Mouse (Mus musculus) left cerebral cortex, postnatal 14 days (tissue): Measurements from ENCODE around the gene A430005L14Rik. TPM values are rescaled to one million over a fixed set of nuclear protein-coding genes. Genes with fewer than 3 reads are reported as not detected.

Experiments used
- DNase-seq, 2 experiments: peaks; one replicate each; pipeline ENCODE4 v3.0.0; 2021 to 2022; ENCODE audit warnings: low spot score in 2 of 2, mixed read lengths in 1 of 2
- intact Hi-C: fragments of 180-260 bp; cut with DNase I; formaldehyde crosslinking; loops from one replicate; pipeline ENCODE4 v1.15.1; 2025
- total RNA-seq, 2 experiments: library from RNA; stranded (reverse); gene quantifications; 2 replicates each; pipeline ENCODE4 v1.2.3; 2021

A430005L14Rik gene
- total RNA-seq, 2 experiments from 2014 or later, result 22.1 to 23.2 TPM

DNA sequence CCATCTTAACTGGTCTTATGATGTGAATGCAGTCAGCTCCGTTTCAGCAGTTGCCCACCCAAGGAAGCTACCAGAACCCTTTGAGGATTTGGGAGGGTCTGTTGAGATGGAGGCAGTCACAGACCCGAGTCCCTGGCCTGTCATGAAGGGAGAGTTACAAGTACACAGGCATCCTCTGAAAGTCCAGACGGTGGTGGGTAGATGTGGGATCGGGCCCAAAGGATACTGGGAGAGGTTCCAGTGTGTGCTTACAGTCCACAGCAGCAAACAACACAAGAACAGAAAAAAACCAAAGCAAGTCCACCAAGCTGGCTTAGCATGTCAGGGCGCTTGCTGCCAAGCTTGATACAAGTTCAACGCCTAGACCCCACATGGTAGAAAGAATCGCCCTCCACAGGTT, 5.6 kb downstream of the A430005L14Rik start:
- intact Hi-C loops, result no loop called here
- DNase-seq, result peak; percentile 21 to 62

DNA sequence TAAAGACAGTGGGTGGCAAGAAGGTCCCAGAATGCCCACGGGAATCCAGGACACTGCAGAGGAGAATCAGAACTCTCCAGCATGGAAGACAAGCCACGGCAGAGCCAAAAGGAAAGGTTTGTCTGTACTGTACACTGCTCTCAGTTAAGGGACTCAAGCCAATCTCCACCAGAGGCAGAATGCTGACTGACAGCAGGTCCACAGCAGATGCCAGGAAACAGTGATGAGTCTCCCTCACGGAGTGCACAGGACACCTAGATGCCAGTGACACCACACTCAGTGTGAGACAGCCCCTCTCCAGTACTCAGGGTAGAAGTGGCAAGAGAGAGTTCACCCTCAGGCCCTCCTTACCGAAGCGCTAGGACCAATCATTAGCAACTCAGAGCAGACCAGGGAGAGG, 9.6 kb downstream of the A430005L14Rik start:
- DNase-seq, result no peak
- intact Hi-C loops, result no loop called here

DNA sequence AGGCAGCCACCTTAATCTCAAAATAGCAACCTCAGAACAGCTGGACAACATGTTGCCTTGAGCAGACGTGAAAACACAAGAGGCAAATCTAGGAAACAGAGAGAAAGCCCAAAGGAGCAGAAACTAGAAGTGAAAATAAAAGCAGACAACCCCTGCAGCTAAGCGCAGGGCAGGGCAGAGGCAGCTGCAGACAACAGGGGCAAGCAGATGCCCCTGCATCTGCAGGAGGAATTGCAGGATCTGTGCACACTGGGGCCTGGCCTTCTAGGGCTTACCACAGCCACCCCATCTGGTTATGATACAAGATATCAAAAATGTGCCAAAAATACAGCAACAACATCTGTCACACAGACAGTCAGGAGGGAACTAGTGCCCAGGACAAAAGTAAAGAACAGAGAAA, 10.5 kb downstream of the A430005L14Rik start:
- intact Hi-C loops, result no loop called here
- no peak for DNase-seq

DNA sequence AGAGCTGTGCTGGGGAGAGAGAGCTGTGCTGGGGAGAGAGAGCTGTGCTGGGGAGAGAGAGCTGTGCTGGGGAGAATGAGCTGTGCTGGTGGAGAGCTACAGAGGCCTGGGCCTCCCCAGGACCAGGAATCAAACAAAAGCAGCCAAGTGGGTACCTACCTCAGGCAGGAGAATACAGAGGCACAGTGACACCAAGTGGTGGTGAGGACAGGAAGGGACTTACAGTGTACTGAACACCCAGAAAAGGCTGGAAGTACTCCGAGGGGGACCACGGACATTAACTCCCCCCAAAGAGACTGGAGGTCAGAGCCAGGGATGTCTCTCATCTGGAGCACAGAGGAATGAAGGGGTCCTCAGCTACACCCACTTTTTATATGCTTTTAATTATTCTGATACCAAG, 11.0 kb downstream of the A430005L14Rik start:
- DNase-seq, result no peak
- intact Hi-C loops, result no loop called here

DNA sequence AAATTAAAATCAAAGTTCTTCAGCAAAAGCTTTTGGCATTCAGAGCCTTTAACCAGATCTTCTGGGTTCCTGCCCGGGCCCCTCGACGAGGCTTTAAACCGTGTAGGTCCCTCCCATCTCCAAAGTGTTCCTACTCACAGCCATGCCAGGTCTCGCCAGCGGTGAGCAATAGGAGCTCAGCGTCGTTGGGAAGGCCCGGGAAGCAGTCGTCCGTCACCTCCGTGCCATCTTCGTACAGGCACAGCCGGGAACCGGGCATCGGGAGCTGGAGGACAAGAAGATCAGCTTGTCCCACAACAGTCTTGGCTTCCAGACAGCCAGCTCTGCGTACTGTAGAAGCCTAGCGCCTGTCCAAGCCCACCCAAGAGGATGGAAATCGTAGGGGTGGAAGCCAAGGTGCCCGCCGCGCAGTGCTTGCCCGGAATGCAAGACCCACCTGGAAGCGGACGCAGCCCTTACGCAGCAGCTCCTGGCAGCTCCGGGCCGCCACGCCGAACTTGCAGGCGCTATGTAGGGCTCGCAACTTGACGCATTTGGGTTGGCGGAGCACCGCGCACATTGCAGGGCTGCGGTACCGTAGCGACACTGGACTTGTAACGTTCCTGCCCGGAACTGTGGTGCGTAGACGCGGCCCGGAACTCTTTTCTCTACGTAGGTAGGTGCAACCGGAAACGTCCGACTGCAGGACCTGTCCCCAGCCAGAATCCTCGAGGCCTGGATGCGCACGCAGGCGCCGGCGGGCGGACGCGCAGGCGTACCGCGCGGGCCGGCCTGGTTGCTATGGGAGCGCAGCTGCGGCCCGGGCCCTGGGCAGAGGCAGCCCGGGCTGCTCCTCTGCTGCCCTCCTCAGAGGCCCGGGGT, 17.6 kb downstream of the A430005L14Rik start, which contains the start of the genes Dffb and Cep104:
Gene Dffb (minus strand): TSS at position 696 of the 861 bp plus-strand sequence.
Gene Cep104 (plus strand): TSS at position 764 of the 861 bp plus-strand sequence.
- DNase-seq, result peak; percentile 97 to 98
- intact Hi-C loops, result loop anchor here (1.0 kb wide), 1 partner anchor 37 kb away; the partner anchor contains the start of gene Lrrc47

DNA sequence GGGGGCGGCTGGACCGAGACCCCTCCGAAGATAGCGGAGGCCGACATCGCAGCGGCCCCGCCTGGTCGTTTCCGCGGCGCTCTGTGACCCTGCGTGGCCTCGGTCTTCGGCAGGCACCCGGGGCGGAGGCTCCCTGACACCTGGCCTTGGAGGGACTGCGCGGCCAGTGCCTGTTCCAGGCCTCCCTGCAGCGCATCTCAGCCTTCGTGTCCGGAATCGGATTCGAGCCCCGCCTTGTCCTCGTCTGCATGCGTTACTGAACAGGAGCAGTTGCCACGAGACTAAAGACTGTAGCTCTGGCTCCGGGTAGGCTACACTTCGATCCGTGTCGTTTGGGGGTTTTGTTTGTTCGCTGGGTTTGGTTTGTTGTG, 18.2 kb downstream of the A430005L14Rik start:
- DNase-seq, result peak; percentile 23 to 51
- intact Hi-C loops, result loop anchor here (1.0 kb wide), 1 partner anchor 36 kb away; the partner anchor contains the start of gene Lrrc47

DNA sequence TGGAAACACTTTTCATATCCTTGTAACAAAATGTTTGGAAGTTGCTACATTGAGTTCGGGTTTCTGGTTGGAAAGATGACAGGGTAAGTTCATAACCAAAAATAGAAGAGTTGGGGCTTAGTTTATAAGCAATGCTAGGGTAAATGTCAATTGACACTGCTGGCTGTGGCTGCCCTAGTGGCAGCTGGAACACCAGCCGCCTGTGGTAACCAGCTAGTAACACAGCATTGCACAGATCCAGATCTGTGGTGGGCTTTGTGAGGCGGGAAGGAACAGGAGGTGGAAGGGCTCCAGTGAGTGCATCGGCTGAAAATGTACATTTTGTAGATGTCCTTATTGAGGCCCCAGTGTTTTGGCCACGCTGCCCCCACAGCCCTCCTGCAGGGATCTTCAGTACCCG, 18.7 kb downstream of the A430005L14Rik start:
- intact Hi-C loops, result loop anchor here (1.0 kb wide), 1 partner anchor 36 kb away; the partner anchor contains the start of gene Lrrc47
- DNase-seq, result no peak

DNA sequence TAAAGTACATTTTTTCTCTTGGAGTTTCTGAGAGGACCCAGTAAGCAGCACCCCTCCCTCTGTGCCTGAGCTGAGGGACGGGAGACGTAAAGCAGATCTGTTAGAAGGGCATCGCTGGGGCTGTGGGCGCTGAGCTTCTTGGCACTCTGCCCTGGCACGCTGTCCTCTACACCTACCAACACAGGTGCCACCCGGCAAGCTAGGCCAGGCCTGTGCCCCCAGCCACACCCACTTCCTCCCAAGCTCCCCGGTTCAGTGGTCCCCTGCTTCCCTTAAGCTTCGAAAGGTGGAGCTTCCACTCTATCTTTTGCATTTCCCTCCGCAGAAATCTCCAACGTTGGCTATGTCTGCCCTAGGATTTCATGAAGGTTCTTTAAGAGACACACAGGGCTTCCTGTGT, 22.2 kb downstream of the A430005L14Rik start:
- no peak for DNase-seq
- intact Hi-C loops, result no loop called here

DNA sequence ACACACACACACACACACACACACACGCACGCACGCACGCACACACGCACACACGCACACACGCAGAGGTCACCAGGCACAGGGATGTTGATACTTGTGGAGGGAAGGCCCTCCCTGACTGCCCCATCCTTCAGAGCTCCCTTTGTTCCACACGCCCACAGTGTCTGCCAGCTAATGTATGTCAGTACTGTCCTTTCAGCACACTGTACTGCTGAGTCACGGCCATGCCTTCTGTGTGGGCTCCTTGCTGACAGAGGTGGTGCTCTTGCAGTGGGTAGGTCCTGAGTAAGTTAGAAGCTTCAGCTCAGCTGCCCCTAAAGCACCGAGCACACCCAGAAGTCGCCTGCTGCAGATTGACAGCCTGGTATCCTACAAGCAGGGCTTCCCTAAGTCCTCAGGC, 23.4 kb downstream of the A430005L14Rik start:
- no peak for DNase-seq
- intact Hi-C loops, result no loop called here

DNA sequence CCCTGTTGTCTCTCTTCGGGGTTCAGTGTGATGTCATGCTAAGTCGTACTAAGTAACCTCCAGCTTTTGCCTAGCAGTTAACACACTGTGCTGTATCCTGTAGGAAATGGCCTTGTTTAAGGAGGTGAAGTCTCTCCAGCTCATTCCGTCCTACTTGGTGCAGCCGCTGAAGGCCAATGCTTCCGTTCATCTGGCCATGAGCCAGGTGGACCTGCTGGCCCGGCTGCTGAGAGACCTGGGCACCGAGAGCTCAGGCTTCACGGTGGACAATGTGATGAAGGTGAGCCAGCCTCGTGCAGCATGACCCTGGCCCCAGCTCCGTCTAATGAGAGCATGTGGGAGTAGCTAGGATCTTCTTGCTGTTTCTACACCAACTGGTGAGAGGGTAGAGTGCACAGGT, 35.7 kb downstream of the A430005L14Rik start:
- intact Hi-C loops, result no loop called here
- DNase-seq, result no peak

DNA sequence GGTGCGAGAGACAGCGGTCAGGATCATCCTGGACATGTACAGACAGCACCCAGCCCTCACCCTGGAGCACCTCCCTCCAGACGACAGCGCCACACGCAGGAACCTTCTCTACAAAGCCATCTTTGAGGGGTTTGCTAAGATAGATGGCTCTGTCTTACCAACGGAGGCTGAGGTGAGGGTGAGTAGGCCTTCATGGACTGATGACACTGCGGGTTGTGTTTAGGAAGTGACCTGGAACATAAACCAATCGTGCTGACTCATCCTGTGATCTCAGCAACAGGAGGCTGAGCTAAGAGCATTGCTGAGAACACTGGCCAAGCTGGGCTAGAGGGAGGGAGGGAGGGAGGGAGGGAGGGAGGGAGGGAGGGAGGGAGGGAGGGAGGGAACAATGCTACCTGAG, 36.5 kb downstream of the A430005L14Rik start:
- intact Hi-C loops, result no loop called here
- DNase-seq, result no peak

DNA sequence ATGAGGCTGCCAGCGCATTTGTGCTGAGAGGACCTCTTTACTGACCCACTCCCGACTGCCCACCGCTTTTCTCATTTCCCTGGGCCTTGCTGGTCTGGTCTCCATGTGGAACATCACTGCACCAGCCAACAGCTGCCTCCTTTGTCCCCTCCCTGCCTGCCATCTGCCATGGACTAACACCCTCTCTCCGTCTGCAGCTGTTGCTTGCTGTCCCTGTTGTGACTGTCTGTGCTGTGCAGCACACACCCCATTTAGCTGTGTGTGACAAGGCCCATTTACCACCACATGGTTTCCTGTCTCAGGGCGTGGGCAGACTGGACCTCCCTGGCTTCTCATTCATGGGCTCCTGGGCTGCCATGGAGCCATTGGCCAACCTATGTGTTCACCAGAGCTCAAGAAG, 48.5 kb downstream of the A430005L14Rik start:
- intact Hi-C loops, result no loop called here

DNA sequence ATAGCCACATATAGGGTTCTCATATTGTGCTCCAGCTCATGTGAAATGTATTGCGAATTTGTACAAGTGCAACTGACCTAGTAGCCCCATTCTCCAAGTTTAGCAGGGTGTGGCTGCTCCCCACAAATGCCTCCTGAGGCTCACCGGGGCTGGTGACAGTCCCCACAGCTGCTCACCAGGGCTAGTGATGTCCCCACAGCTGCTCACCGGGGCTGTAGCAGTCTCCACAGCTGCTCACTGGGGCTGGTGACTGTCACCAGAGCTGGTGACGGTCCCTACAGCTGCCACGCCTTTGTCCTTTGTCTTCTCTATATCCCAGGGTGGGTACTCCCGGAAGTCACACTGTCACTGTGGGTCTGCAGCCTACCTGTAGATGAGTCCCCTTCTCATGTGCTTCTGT, 49.2 kb downstream of the A430005L14Rik start:
- intact Hi-C loops, result no loop called here
- no peak for DNase-seq

More for the DNA sequence above, 48.5 kb downstream of the A430005L14Rik start:
- DNase-seq, result no peak

DNA sequence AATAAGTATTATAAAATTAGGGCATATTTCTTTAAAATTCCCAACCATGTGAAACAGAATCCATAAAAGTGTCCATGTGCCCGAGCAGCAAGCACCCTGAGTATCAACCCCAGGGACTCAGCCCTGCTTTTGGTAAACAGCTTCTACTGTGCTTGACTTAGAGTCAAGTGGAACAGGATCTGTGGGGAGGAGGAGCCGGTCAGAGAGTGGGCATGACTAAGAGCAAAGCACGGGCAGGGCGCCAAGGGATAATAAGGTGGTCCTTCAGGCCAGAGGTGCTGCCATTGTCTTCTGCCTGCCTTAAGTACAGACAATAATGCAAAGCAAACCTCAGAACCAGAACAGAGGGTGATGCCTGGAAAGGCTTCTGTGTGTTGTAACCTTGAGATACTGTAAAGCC, 50.7 kb downstream of the A430005L14Rik start:
- intact Hi-C loops, result no loop called here
- no peak for DNase-seq

DNA sequence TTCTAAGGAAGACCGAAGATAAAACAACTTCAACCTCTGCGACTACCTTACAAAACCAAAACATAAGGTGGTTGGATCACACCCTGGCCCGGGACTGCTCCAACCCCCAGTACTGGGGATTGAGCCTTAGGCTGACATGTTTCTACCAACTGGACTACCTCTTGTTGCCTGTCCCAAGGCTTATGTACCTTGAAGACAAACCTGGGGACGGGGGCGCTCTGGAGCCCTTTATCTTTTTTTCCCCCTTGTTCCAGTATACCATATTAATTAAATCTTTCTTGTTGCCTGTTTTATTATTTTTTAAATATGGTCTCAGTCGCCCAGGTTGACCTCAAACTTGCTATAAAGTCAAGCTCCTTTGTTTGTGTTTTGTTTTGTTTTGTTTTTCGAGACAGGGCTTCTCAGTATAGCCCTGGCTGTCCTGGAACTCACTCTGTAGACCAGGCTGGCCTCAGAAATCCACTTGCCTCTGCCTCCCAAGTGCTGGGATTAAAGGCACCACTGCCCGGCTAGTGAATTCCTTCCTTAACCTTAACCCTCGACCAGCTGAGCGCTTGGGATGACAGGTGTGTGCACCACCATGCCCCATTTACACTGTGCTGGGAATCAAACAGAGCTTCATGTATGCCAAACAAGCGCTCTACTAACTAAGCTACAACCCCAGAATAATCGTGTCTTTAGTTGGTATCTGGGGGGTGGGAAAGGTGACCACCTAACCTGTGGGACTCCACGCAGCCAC, 54.0 kb downstream of the A430005L14Rik start:
- no peak for DNase-seq
- intact Hi-C loops, result loop anchor here (1.0 kb wide), 1 partner anchor 36 kb away; the partner anchor contains the start of genes Cep104 and Dffb

Other genes with a start within 250 kb of the A430005L14Rik start
- 10 to 100 TPM; 12.6 to 13.3 TPM for gene Dffb, start 17.9 kb downstream of the A430005L14Rik start, total RNA-seq
- 10 to 100 TPM; 27.3 to 28.8 TPM for gene Cep104, start 18.0 kb downstream of the A430005L14Rik start, total RNA-seq
- 10 to 100 TPM; 48.9 to 49.8 TPM for gene Lrrc47, start 54.5 kb downstream of the A430005L14Rik start, total RNA-seq
- 1 to 10 TPM; 4.5 to 4.9 TPM for gene Smim1, start 69.0 kb downstream of the A430005L14Rik start, total RNA-seq
- under 1 TPM; 0.26 to 0.32 TPM for gene Ccdc27, start 85.4 kb downstream of the A430005L14Rik start, total RNA-seq
- gene Trp73, start 183.0 kb downstream of the A430005L14Rik start, total RNA-seq, result under 1 TPM; 0.48 to 0.95 TPM
- 10 to 100 TPM; 28.1 to 28.7 TPM for gene Wrap73, start 185.1 kb downstream of the A430005L14Rik start, total RNA-seq
- gene Tprgl, start 203.4 kb downstream of the A430005L14Rik start, total RNA-seq, result 100 to 1,000 TPM; 144 to 149 TPM
- gene Megf6, start 213.5 kb downstream of the A430005L14Rik start, total RNA-seq, result 10 to 100 TPM in 1 of 2 experiments, 1 to 10 TPM in 1; 8.4 to 11.2 TPM